ENCODE assay signal across 17 mouse cellular contexts in genomic region chr13:89692597-89692996, GRCm38 (mm10).
"Had no signal": no experiment of that assay in that cellular context is flagged by ENCODE, and none has a peak within 500 bp of the region (broad histone marks: within the 10 kb centered on the region; RNA-seq: fewer than 3 reads in every experiment).

No protein-coding gene starts in this region.

- H3K9ac ChIP-seq: lung, embryonic 15.5 days; midbrain, embryonic 13.5 days; midbrain, embryonic 15.5 days; neural tube, embryonic 12.5 days; stomach, embryonic 15.5 days had no signal

- H3K27me3 ChIP-seq: lung, embryonic 15.5 days; megakaryocyte, embryonic 14.5 days; midbrain, embryonic 13.5 days; midbrain, embryonic 15.5 days; neural tube, embryonic 12.5 days; stomach, embryonic 15.5 days had no signal

- H3K9me3 ChIP-seq: lung, embryonic 15.5 days; megakaryocyte, embryonic 14.5 days; midbrain, embryonic 13.5 days; midbrain, embryonic 15.5 days; neural tube, embryonic 12.5 days; stomach, embryonic 15.5 days had no signal

- H3K4me2 ChIP-seq: lung, embryonic 15.5 days; midbrain, embryonic 11.5 days; midbrain, embryonic 13.5 days; midbrain, embryonic 15.5 days; neural tube, embryonic 12.5 days; stomach, embryonic 15.5 days had no signal

- H3K4me1 ChIP-seq: lung, embryonic 15.5 days; megakaryocyte, embryonic 14.5 days; midbrain, embryonic 13.5 days; midbrain, embryonic 15.5 days; neural tube, embryonic 12.5 days; stomach, embryonic 15.5 days had no signal

- ATAC-seq: lung, postnatal 0 days; midbrain, embryonic 13.5 days; midbrain, embryonic 15.5 days had no signal

- H3K4me3 ChIP-seq: lung, embryonic 15.5 days; megakaryocyte, embryonic 14.5 days; midbrain, embryonic 13.5 days; midbrain, embryonic 15.5 days; neural tube, embryonic 12.5 days; stomach, embryonic 15.5 days had no signal

- H3K36me3 ChIP-seq: stomach, embryonic 15.5 days had no signal

- H3K27ac ChIP-seq: lung, embryonic 15.5 days; macrophage; midbrain, embryonic 13.5 days; midbrain, embryonic 15.5 days; neural tube, embryonic 12.5 days; stomach, embryonic 15.5 days; stomach, postnatal 0 days had no signal

- DNase-seq: lung, adult 2 months; lung, postnatal 14 days; lung, postnatal 36 days; right cerebral cortex, postnatal 14 days; thymus, adult 2 months; thymus, postnatal 25 days; thymus, postnatal 4 days had no signal
